Mouse (Mus musculus) heart, adult 2 months (tissue): ENCODE results near the gene Ddx58.

Source experiments
- CTCF ChIP-seq: fragments of 200-600 bp; IDR thresholded peaks from 2 replicates; pipeline ENCODE4 v1.8.1; 2022; ENCODE audit warnings: antibody characterized with exemption, mild to moderate bottlenecking, moderate library complexity
- EP300 ChIP-seq: fragments of 200-500 bp; IDR thresholded peaks from 2 replicates; pipeline ENCODE4 v1.6.1; 2011; ENCODE audit warnings: low read depth, low read length, control low read depth; ENCODE audit not compliant: insufficient read depth
- POLR2A ChIP-seq: fragments of 200-500 bp; IDR thresholded peaks from 2 replicates; pipeline ENCODE4 v1.6.1; 2011; ENCODE audit warnings: mild to moderate bottlenecking, low read depth, low read length, control low read depth; ENCODE audit not compliant: insufficient read depth

DNA sequence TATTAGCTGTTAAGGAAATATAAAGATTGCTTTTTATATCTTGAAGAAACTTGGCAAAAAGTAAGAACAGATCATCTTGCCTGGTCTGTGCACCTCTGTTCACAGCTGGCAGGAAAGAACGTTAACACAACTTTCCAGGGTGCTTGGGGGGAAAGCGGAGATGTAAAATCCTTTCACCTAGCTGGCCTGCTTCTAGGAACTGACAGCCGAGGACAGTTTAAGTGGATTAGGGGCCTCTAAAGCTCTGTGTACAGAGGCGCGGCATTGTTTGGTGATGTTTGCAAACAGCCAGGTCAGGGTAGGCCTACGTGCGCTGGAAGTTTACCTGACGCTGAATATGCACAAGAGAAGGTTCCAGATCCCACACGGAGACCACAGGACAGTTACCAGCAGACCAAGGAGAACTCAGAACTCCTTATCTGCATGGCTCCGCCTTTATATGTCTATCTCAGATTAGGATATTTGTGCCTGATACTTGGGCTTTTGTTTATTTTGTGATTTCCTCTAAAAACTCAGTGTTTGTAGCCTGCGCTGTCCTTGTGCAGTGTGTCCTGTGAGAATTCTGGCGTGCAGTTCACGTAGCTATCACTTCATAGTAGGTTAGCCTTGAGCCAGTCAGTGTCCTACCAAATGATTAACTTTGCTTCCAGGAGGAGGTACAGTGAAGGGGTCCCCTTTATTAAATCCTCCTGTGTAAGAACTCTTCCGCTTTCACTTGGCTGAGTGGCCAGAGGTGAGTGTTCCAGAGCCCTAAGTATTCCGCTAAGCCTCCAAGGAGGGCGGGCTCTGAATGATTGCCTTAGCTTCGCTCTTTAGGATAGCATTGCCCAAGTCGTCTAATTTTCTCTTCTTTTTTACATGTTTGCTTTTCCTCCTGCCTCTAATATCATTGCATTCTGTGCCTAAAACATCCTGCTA, 82.8 kb downstream of the Ddx58 start:
- TF ChIP-seq EP300 (no peak), CTCF (no peak), POLR2A (no peak)
